Mouse (Mus musculus) fat pad, adult 2 months (tissue): ENCODE measurements around the gene Zfp654.

ENCODE experiments used
- DNase-seq: peaks from one replicate; pipeline ENCODE4 v3.0.0-alpha.2; 2011; ENCODE audit warnings: low read depth, low spot score; ENCODE audit errors: extremely low read depth

Zfp654 gene

GRCm38 (mm10) chr16:64856946-64857345 lies 5.5 kb upstream of the Zfp654 start:
- DNase-seq = no peak

GRCm38 (mm10) chr16:64852891-64853290 lies 1.4 kb upstream of the Zfp654 start:
- DNase-seq = no peak

GRCm38 (mm10) chr16:64852441-64852871 lies 1.0 kb upstream of the Zfp654 start:
- no peak for DNase-seq

- no peak for DNase-seq
These were observed 328 bp downstream of the Zfp654 start for GRCm38 (mm10) chr16:64851085-64851562.

GRCm38 (mm10) chr16:64850287-64851084 lies 966 bp downstream of the Zfp654 start:
- DNase-seq = no peak

GRCm38 (mm10) chr16:64845947-64846346 lies 5.5 kb downstream of the Zfp654 start:
- no peak for DNase-seq

GRCm38 (mm10) chr16:64842374-64842729 lies 9.1 kb downstream of the Zfp654 start:
- DNase-seq = no peak

- no peak for DNase-seq
These were observed 9.7 kb downstream of the Zfp654 start for GRCm38 (mm10) chr16:64841481-64842373.

- DNase-seq = no peak
These were observed 14.7 kb downstream of the Zfp654 start for GRCm38 (mm10) chr16:64836709-64837108.

- no peak for DNase-seq
These were observed 15.4 kb downstream of the Zfp654 start for GRCm38 (mm10) chr16:64835996-64836545.

- no peak for DNase-seq
These were observed 21.2 kb downstream of the Zfp654 start for GRCm38 (mm10) chr16:64830291-64830690.

GRCm38 (mm10) chr16:64824474-64824873 lies 27.0 kb downstream of the Zfp654 start:
- no peak for DNase-seq

- DNase-seq = no peak
These were observed 27.6 kb downstream of the Zfp654 start for GRCm38 (mm10) chr16:64823890-64824289.

- no peak for DNase-seq
These were observed 34.2 kb downstream of the Zfp654 start for GRCm38 (mm10) chr16:64817094-64817765.

GRCm38 (mm10) chr16:64803041-64803440 lies 48.4 kb downstream of the Zfp654 start:
- DNase-seq = no peak

- no peak for DNase-seq
These were observed 49.8 kb downstream of the Zfp654 start for GRCm38 (mm10) chr16:64801638-64802037.

- DNase-seq = no peak
These were observed 51.1 kb downstream of the Zfp654 start for GRCm38 (mm10) chr16:64800393-64800792.

GRCm38 (mm10) chr16:64794802-64795201 lies 56.6 kb downstream of the Zfp654 start:
- DNase-seq = peak; percentile 25

GRCm38 (mm10) chr16:64789706-64790105 lies 61.7 kb downstream of the Zfp654 start:
- DNase-seq = no peak

GRCm38 (mm10) chr16:64775516-64775915 lies 75.9 kb downstream of the Zfp654 start:
- peak; percentile 50 for DNase-seq

- DNase-seq = no peak
These were observed 80.0 kb downstream of the Zfp654 start for GRCm38 (mm10) chr16:64771431-64771818.
